Mouse (Mus musculus) activated CD4-positive, CD25-positive, alpha-beta regulatory T cell, adult 9 weeks (primary cell): ENCODE results near the gene Piwil1. TPM values are rescaled to one million over a fixed set of nuclear protein-coding genes. Genes with fewer than 3 reads are reported as not detected.

Experiments
- polyA plus RNA-seq: library from polyadenylated mRNA; unstranded; fragments of 100-300 nt; shearing (Covaris generic); gene quantifications from one replicate; pipeline ENCODE4 v1.2.1, GENCODE M21; 2017

Piwil1 gene
- not detected for polyA plus RNA-seq

DNA sequence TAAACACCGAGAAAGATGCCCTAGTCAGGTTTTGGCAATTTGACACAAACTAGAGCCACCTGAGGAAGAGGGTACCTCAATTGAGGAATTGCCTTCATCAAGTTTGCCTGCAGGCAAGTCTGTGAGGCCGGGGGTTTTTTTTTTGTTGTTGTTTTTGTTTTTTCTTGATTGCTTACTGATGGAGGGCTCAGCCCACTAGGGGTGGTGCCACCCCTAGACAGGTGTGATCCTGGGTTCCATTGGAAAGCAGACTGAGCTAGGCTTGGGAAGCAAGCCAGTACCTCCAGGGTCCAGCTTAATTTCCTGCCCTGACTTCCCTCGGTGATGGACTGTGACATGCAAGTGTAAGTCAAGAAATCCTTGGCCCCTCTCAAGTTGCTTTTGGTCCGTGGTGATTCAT, at the start of gene Piwil1:
TSS of gene Piwil1 (plus strand) at position 301 of the 400 bp plus-strand sequence.

Other genes with a start within 250 kb of the Piwil1 start
- not detected for gene Fzd10, start 101.7 kb upstream of the Piwil1 start, polyA plus RNA-seq